Mouse (Mus musculus) left cerebral cortex, adult 8-10 months (tissue): ENCODE data around the gene Tyro3. TPM values are rescaled to one million over a fixed set of nuclear protein-coding genes. Genes with fewer than 3 reads are reported as not detected.
A peak's percentile ranks its signal among the peaks of the same experiment; 100 is the strongest.

Experiments used
- DNase-seq, 2 experiments: peaks; one replicate each; pipeline ENCODE4 v3.0.0; 2022; ENCODE audit warnings: low spot score in 2 of 2
- total RNA-seq, 4 experiments: library from RNA; stranded (reverse); gene quantifications; 2 replicates each; pipeline ENCODE4 v1.2.4; 2022

Gene Tyro3
- total RNA-seq, 4 experiments from 2014 or later: 180 to 223 (median 191) TPM

GRCm38 (mm10) chr2:119846929-119847328 lies 49.4 kb downstream of the Tyro3 start:
- DNase-seq: peak in 1 of 2 experiments; percentile 32

- no peak for DNase-seq
These were observed 56.3 kb downstream of the Tyro3 start for GRCm38 (mm10) chr2:119853811-119854210.

GRCm38 (mm10) chr2:119855310-119855850 lies 57.8 kb downstream of the Tyro3 start:
- no peak for DNase-seq

- DNase-seq: no peak
These were observed 59.8 kb downstream of the Tyro3 start for GRCm38 (mm10) chr2:119857341-119857740.

GRCm38 (mm10) chr2:119864484-119864883 lies 67.0 kb downstream of the Tyro3 start:
- DNase-seq: no peak

Other genes with a start within 250 kb of the Tyro3 start
- gene Nusap1, start 179.4 kb upstream of the Tyro3 start, total RNA-seq: 1 to 10 TPM in 1 of 4 experiments, under 1 TPM in 3; 0.46 to 1.6 (median 0.56) TPM
- gene Oip5, start 179.3 kb upstream of the Tyro3 start, total RNA-seq: 1 to 10 TPM in 3 of 4 experiments, under 1 TPM in 1; 0.70 to 2.0 (median 1.1) TPM
- 10 to 100 TPM; 28.7 to 31.9 (median 29.8) TPM for gene Ndufaf1, start 134.9 kb upstream of the Tyro3 start, total RNA-seq
- gene Rtf1, start 122.7 kb upstream of the Tyro3 start, total RNA-seq: 10 to 100 TPM; 54.9 to 58.7 (median 55.9) TPM
- 100 to 1,000 TPM; 160 to 178 (median 177) TPM for gene Itpka, start 55.4 kb upstream of the Tyro3 start, total RNA-seq
- 10 to 100 TPM; 19.7 to 23.2 (median 20.4) TPM for gene Ltk, start 37.3 kb upstream of the Tyro3 start, total RNA-seq
- 10 to 100 TPM; 18.8 to 21.2 (median 20.4) TPM for gene Rpap1, start 10.2 kb upstream of the Tyro3 start, total RNA-seq
- 10 to 100 TPM; 54.9 to 78.5 (median 70.4) TPM for gene Mga, start 99.5 kb downstream of the Tyro3 start, total RNA-seq
- 10 to 100 TPM; 42.3 to 51.3 (median 44.2) TPM for gene Mapkbp1, start 175.0 kb downstream of the Tyro3 start, total RNA-seq
- gene Jmjd7, start 229.8 kb downstream of the Tyro3 start, total RNA-seq: 1 to 10 TPM; 3.6 to 4.6 (median 4.2) TPM
- 1 to 10 TPM in 3 of 4 experiments, under 1 TPM in 1; 0.50 to 2.6 (median 1.3) TPM for gene Gm28042, start 229.8 kb downstream of the Tyro3 start, total RNA-seq
- gene Pla2g4b, start 235.7 kb downstream of the Tyro3 start, total RNA-seq: 1 to 10 TPM; 1.1 to 4.3 (median 2.1) TPM